Mouse (Mus musculus): ENCODE data around the gene Tamm41.

DNA sequence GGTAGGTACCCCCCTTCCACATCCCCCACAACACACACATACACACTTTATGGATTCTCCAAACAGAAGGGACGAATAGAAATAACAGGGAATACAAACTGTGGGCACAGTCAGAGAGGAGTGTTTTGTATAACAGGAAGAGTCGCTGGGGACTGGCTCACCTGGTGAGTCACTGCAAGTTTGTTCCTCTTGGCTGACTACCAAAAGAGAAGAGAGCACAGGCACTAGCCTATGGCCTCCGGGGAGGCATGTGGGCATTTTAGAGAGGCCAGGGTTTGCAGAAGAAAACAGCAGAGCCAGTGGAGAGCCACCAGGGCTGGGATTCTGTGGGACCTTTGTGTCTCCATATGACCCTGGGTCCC, 49.1 kb downstream of the Tamm41 start:
- no peak for TF ChIP-seq CTCF (IDR thresholded peaks at IDR 0.05; ENCODE audit: control insufficient read depth, insufficient read depth, insufficient read length)
- TF ChIP-seq MYOG (IDR thresholded peaks at IDR 0.05; ENCODE audit: control insufficient read depth, extremely low read depth, insufficient read length), result no peak
- no peak for TF ChIP-seq FOSL1 (IDR thresholded peaks at IDR 0.05; ENCODE audit: insufficient read depth, low read length, poor library complexity, severe bottlenecking)
- no peak for TF ChIP-seq CEBPB (IDR thresholded peaks at IDR 0.05; ENCODE audit: low read depth)
